Mouse (Mus musculus) hindbrain, embryonic 10.5 days (tissue): ENCODE measurements at regions not wholly inside any gene's neighbourhood (a gene's known extent, or its start where the extent isn't known, plus 50 kb on each side); places are given as distances from the start of the nearest gene placed in this dataset.
A peak's percentile ranks its signal among the peaks of the same experiment; 100 is the strongest.

Experiments used
- DNase-seq: peaks from one replicate; pipeline ENCODE4 v3.0.0-alpha.2; 2017; ENCODE audit warnings: low spot score
- H3K27ac ChIP-seq: fragments of 300-500 bp; sonication (generic); 2 replicates; pipeline ENCODE4 v1.5.1; 2016; ENCODE audit warnings: mild to moderate bottlenecking, moderate library complexity
- H3K27me3 ChIP-seq: fragments of 300-500 bp; sonication (generic); 2 replicates; pipeline ENCODE4 v1.6.1; 2016; ENCODE audit warnings: mild to moderate bottlenecking; ENCODE audit not compliant: poor library complexity, insufficient read depth, severe bottlenecking
- H3K36me3 ChIP-seq: fragments of 300-500 bp; sonication (generic); 2 replicates; pipeline ENCODE4 v1.6.1; 2016; ENCODE audit warnings: mild to moderate bottlenecking, moderate library complexity
- H3K4me1 ChIP-seq: fragments of 300-500 bp; sonication (generic); replicated peaks from 2 replicates; pipeline ENCODE4 v1.6.1; 2016; ENCODE audit warnings: mild to moderate bottlenecking
- H3K4me3 ChIP-seq: fragments of 300-500 bp; sonication (generic); 2 replicates; pipeline ENCODE4 v1.5.1; 2016; ENCODE audit warnings: mild to moderate bottlenecking, moderate library complexity
- H3K9me3 ChIP-seq: fragments of 300-500 bp; sonication (generic); 2 replicates; pipeline ENCODE4 v1.6.1; 2016; ENCODE audit warnings: mild to moderate bottlenecking, moderate library complexity
- WGBS: fragments of 180-500 bp; shearing (Covaris S2); methylation state at CpG from one replicate; pipeline ENCODE4 v1.1.7; 2016; 5-methylcytosine and 5-hydroxymethylcytosine counted together

DNA sequence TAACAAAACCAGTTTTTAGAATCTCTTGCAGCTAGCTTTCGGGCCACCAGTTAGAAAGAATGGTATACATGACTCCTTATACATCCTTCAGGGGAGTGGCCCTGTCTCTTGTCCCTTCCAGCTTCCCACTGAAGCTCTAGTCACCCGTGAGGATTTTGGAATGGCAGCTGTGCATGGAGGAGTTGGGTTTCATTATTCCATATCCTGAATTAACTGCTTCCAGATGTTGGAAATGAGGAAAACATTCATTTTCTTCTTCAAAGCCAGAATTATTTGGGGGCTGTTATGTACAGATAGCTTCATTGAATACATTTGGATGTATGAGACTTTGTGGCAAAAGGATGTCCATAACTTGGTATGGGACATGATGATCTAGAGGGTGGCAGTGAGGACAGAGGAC lies 181.3 kb upstream of the Irx3 start:
- Histone ChIP-seq H3K27ac (no peak overlapping the region), H3K36me3 (no peaks in the 10 kb centered on the region), H3K4me1 (peaks cover 6% of the 10 kb centered on the region; the same call in 1 of the 2 replicates), H3K9me3 (peaks cover 18% of the 10 kb centered on the region), H3K27me3 (peaks cover 10% of the 10 kb centered on the region; the same call in 1 of the 2 replicates), H3K4me3 (no peak overlapping the region)
- WGBS = 81% methylated on average over 2 of the region's 2 CpGs
- no peak for DNase-seq

DNA sequence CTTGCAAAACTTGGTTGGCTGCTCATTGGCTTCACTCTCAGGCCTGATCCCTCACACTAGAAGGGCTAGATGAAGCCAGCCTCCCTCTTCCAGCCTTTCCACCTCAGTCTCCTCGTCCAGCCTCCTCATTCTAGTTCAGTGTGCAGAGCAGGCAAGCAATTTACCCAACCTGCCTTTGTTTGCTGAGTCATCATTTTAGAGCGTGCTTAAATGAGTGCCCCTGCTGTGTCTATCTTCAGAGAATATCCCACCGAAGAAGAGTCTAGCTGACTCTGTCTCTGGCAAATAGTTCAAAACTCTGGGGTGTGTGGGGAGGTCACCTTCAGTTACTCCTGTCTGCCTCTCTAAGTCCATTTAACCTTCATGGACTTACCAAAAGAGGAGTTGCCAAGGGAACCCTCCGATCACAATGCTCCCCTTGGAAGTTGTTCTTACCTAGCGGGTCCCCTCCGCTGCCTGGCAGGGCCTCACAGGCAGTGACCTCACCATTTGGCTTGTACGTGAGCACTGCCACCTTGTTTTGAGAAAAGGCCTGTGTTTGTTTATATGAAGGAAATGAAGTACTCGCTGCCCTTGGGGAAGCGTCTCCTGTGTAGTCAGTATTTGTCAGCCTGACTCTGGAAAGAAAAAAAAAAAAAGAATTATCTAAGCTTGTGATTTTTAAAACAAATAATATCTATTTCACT lies 175.2 kb upstream of the Irx3 start:
- H3K4me1 ChIP-seq = peaks cover 27% of the 10 kb centered on the region
- no peak for DNase-seq
- no peak overlapping the region for H3K4me3 ChIP-seq
- H3K36me3 ChIP-seq = no peaks in the 10 kb centered on the region
- peaks cover 27% of the 10 kb centered on the region for H3K27me3 ChIP-seq
- 62% methylated on average over 9 of the region's 9 CpGs for WGBS
- 0 out of 2 replicates have a peak overlapping the region, but pooled peaks have one; percentile 40 for H3K27ac ChIP-seq
- H3K9me3 ChIP-seq = peaks cover 7% of the 10 kb centered on the region

DNA sequence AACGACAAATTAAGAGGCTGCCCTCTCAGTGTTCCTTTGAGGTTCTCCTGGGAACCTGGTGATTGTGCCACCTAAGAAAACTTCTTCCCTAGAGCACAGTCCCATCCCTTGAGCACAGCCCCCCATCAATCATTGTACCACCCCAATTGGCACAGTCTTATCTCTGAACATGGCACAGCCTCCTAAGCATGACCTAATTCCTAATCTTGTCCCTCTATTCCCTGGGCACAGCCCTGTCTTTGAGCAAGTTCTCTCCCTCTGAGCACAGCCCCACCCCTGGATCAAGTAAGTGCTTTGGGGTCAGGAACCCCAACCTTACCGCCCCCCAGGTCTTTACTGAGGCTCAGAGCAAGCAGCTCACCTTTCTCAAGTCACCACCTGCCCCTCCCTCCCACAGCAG lies 173.6 kb upstream of the Irx3 start:
- Histone ChIP-seq H3K4me1 (peaks cover 27% of the 10 kb centered on the region), H3K27ac (0 out of 2 replicates have a peak overlapping the region, but pooled peaks have one; percentile 8), H3K4me3 (no peak overlapping the region), H3K9me3 (no peaks in the 10 kb centered on the region), H3K27me3 (peaks cover 30% of the 10 kb centered on the region), H3K36me3 (no peaks in the 10 kb centered on the region)
- no peak for DNase-seq
- 79% methylated on average over 2 of the region's 2 CpGs for WGBS

DNA sequence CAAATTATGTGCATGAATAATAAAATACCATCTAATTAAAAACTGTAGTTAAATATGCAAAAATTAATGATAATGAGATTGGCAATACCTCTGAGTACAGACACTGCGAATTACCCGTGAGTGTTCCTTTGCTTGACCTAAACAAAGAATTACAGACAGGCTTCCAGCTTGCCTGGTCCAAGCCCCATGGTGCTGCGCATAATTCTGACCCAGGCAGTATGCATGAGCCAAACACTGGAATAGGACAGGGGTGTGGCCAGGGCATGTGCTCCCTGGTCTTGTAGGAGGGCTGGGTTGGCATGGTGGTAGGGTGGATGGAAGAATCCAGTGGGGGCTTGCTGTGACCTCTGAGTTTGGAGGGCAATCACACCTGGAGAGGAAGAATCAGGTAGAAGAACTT lies 172.8 kb upstream of the Irx3 start:
- Histone ChIP-seq H3K4me3 (no peak overlapping the region), H3K27ac (0 out of 2 replicates have a peak overlapping the region, but pooled peaks have one; percentile 3), H3K9me3 (no peaks in the 10 kb centered on the region), H3K4me1 (peaks cover 30% of the 10 kb centered on the region), H3K36me3 (no peaks in the 10 kb centered on the region), H3K27me3 (peaks cover 30% of the 10 kb centered on the region)
- WGBS = 84% methylated on average over 3 of the region's 3 CpGs
- no peak for DNase-seq

DNA sequence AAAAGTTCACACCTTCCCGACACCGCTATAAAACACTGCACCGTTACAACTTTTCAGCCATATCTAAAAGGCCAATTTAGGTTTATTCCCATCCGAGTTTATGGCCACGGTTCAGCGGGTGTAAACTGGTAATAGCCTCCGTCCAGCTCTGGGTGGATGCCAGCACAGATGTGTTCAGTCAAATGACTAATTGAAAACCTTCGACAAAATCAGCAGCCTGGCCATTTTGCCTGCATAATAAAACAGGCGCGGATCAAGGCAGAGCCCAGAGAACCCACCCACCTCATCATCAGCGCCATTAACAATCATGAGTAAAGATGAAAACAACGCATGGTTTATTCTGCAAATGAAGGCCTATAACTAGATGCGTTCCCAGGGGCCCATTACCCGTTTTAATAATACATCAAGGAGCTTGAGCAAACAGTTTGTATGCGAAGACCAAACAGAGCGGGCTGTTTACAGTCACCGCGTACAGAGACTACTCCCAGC lies 172.1 kb upstream of the Irx3 start:
- Histone ChIP-seq H3K36me3 (no peaks in the 10 kb centered on the region), H3K27ac (no peak overlapping the region), H3K27me3 (peaks cover 30% of the 10 kb centered on the region), H3K9me3 (no peaks in the 10 kb centered on the region), H3K4me1 (peaks cover 30% of the 10 kb centered on the region), H3K4me3 (no peak overlapping the region)
- WGBS = 86% methylated on average over 18 of the region's 18 CpGs
- DNase-seq = no peak

DNA sequence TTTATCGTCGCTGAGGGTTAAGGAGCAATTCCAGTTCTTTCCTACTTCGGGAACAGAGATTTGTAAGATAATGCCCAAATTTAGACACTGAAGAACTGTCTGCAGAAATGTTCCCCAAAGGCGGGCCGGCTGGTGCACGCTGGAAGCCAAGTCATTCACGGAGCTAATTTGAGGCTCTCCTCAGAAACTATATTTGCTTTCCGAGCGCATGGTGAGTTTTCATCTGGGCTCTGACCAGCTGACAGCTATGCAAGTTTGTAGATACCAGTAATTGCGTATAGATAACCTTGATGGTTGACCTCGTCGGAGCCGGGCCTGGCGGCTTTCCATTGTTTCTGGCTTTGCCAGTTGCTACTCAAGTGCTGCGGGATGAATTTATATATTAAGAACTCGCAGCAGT lies 165.5 kb upstream of the Irx3 start:
- H3K36me3 ChIP-seq = no peaks in the 10 kb centered on the region
- peak overlapping the region; percentile 41; the same call in 1 of the 2 replicates for H3K27ac ChIP-seq
- 68% methylated on average over 16 of the region's 16 CpGs for WGBS
- H3K4me3 ChIP-seq = no peak overlapping the region
- peaks cover 2% of the 10 kb centered on the region; the same call in 1 of the 2 replicates for H3K27me3 ChIP-seq
- H3K9me3 ChIP-seq = no peaks in the 10 kb centered on the region
- DNase-seq = no peak
- H3K4me1 ChIP-seq = peaks cover 22% of the 10 kb centered on the region

DNA sequence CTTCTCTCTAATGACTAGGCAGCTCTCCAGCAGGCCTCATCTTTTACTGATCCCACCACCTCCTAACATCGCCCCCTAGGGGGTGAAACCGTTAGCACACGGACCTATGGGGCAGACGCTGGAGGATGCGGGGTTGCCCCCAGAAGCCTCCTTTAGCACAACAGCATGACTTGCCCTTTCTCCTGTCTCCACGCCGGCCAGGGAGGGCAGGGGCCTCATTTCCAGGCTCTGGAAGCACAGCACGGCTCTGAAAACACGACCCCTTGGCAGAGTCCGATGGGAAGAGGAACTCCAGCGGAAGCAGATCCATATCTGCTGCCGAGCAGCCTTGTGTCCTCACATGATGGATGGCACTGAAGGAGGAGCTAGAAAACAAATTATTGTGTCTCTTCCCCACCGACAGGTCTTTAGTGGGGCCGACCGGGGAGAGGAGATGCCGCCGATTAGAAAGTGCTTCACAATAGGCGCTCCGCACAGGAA lies 165.1 kb upstream of the Irx3 start:
- H3K4me1 ChIP-seq = peaks cover 22% of the 10 kb centered on the region
- H3K9me3 ChIP-seq = no peaks in the 10 kb centered on the region
- no peaks in the 10 kb centered on the region for H3K36me3 ChIP-seq
- WGBS = 53% methylated on average over 19 of the region's 19 CpGs
- DNase-seq = peak; percentile 58
- H3K4me3 ChIP-seq = no peak overlapping the region
- H3K27ac ChIP-seq = peak overlapping the region; percentile 41; the same call in 1 of the 2 replicates
- H3K27me3 ChIP-seq = peaks cover 2% of the 10 kb centered on the region; the same call in 1 of the 2 replicates

DNA sequence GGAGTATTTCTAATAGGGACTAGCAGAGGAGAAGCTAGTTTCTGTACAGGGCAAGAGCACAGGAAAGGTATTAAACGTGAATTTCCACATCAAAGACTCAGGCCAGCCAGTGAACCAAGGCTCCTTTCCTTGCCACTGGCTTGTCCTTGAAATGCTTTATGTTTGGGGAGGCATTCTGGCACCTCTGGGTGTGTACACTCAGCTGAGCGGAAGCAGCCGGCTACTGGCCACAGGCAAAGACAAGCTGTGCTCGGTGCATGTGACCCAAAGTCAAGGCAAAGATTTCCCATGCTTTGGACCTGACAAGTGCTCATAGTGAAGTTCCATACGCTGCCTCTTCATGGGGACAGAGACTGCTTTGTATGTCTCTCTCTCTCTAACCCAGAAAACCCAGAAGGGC lies 159.8 kb upstream of the Irx3 start:
- Histone ChIP-seq H3K4me3 (no peak overlapping the region), H3K4me1 (peaks cover under 1% of the 10 kb centered on the region; the same call in 1 of the 2 replicates), H3K27ac (no peak overlapping the region), H3K36me3 (no peaks in the 10 kb centered on the region), H3K9me3 (no peaks in the 10 kb centered on the region), H3K27me3 (no peaks in the 10 kb centered on the region)
- 85% methylated on average over 5 of the region's 5 CpGs for WGBS
- DNase-seq = no peak

DNA sequence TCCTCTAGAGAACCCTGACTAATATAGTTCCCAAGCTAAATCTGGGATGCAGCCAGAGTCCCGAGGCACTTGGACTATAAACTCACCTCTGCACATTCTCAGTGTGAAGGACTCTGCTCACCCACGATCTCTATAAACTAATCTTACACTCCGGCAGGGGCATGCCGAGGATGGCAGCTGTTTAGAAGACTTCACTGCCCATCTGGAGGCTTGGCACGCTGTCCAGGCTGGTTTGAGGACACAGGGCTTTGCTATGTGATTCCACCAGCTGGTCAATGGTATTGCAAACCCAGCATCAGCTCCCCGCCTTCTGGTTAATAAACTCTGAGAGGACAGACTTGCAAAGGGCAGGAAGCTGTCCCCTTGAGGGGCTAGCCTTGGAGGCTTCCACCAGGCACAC lies 153.3 kb upstream of the Irx3 start:
- no peak for DNase-seq
- no peaks in the 10 kb centered on the region; the same call in 1 of the 2 replicates for H3K4me1 ChIP-seq
- H3K27ac ChIP-seq = no peak overlapping the region
- H3K9me3 ChIP-seq = no peaks in the 10 kb centered on the region
- H3K27me3 ChIP-seq = peaks cover 4% of the 10 kb centered on the region; the same call in 1 of the 2 replicates
- H3K4me3 ChIP-seq = no peak overlapping the region
- 86% methylated on average over 6 of the region's 6 CpGs for WGBS
- no peaks in the 10 kb centered on the region for H3K36me3 ChIP-seq

DNA sequence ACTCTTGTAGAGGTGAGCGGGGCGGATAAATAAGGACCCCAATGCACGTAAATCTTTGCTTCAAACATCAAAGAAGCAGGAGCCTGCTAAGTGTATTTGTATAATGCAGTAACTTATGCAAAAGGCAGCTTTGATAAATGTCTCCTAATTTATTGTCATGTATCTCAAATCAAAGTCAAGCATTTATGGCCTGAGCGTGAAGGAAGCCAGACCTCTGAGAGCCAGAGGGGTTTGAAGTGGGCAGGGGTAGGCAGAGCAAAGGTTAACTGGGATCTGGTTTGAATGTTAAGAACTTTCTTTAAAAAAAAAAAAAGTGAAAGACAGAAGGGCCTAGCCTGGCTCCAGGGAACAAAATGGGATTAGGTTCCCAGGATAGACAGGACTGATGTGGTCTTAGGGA lies 151.1 kb upstream of the Irx3 start:
- Histone ChIP-seq H3K27me3 (peaks cover 4% of the 10 kb centered on the region; the same call in 1 of the 2 replicates), H3K36me3 (no peaks in the 10 kb centered on the region), H3K9me3 (no peaks in the 10 kb centered on the region), H3K4me3 (no peak overlapping the region), H3K27ac (no peak overlapping the region), H3K4me1 (peaks cover 4% of the 10 kb centered on the region; the same call in 1 of the 2 replicates)
- no peak for DNase-seq
- 90% methylated on average over 4 of the region's 4 CpGs for WGBS

DNA sequence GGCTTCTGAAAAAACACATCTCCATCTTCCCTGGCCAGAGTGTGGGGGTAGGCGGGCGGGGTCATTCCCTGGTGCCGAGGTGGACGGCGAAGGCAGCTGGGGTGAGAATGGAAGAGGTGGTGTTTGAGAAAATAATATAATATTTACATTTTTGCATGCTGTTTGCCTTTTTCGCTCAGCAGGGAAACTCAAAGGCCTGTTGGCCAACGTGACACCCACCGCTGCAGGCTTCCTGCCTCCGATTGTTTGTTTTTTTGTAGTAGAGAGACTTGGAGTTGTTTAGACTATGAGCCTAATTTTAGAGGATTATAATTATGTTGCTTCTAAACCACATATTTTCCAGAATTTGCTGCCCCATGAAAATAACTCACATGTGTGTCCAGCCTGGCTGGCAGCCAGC lies 147.2 kb upstream of the Irx3 start:
- no peaks in the 10 kb centered on the region for H3K9me3 ChIP-seq
- no peaks in the 10 kb centered on the region for H3K36me3 ChIP-seq
- peaks cover 16% of the 10 kb centered on the region for H3K4me1 ChIP-seq
- H3K27me3 ChIP-seq = peaks cover 10% of the 10 kb centered on the region; the same call in 1 of the 2 replicates
- no peak overlapping the region; the same call in 1 of the 2 replicates for H3K27ac ChIP-seq
- 73% methylated on average over 9 of the region's 9 CpGs for WGBS
- no peak overlapping the region for H3K4me3 ChIP-seq
- DNase-seq = no peak

DNA sequence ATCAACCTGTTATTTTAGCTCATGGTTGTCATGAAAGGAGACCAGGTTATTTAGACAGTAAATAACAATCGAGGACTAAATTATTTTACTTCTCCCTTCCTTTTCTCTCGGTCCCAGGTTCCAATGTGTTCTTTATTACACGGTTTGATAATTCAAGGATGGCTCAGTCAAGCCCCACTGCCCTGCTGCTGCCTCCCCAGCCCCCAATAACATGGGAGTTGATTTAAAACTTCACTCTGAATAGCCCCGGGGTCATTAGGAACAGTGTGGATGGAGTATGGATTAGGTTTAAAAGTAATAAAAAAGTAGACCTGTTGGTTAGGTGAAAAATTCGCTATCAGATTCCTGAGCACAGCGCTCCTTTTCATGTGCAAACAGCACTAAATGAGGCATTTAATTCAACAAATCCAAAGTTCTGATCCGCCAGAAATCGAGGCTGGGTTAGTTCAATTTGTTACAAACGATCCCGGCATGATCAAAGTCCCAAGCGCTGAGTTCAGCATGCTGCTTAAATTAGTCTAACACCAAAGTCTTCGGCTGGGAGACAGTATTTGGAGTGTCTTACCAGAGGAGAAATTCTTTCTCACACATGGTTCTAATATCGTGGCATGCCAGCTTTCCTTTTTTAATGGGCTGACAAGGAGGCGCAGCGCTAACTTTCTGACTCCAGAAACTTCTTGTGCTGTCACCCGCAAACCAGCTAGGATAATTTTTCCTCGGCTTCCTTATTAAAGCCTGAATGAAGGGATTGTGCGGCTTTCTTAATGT lies 146.5 kb upstream of the Irx3 start:
- Histone ChIP-seq H3K27me3 (peaks cover 10% of the 10 kb centered on the region; the same call in 1 of the 2 replicates), H3K4me3 (no peak overlapping the region), H3K36me3 (no peaks in the 10 kb centered on the region), H3K4me1 (peaks cover 17% of the 10 kb centered on the region), H3K9me3 (no peaks in the 10 kb centered on the region), H3K27ac (no peak overlapping the region)
- no peak for DNase-seq
- 70% methylated on average over 18 of the region's 18 CpGs for WGBS

DNA sequence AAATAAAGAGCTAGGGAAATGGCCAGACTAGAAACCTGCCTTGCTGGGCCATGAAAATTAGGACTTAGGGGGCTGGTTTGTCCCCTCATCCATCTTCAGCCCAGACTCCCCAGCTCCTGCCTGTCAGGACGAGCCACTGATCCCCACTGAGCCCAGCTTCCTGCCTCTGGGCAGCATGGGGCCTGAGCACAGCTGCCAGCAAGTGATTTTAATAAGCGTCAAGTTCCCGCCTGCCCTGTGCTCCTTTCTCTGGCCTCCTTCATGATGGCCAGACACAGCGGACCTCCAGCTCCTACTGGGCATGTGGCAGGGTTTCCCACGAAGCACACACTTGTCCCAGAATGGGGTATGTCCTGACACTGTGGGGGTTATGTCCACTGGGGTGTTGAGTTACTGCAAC lies 139.1 kb upstream of the Irx3 start:
- Histone ChIP-seq H3K4me1 (peaks cover 22% of the 10 kb centered on the region), H3K9me3 (peaks cover 3% of the 10 kb centered on the region; the same call in 1 of the 2 replicates), H3K27ac (peak overlapping the region; percentile 36; the same call in 1 of the 2 replicates), H3K36me3 (no peaks in the 10 kb centered on the region), H3K4me3 (no peak overlapping the region), H3K27me3 (peaks cover 13% of the 10 kb centered on the region)
- WGBS = 13% methylated on average over 5 of the region's 5 CpGs
- peak; percentile 31 for DNase-seq
